Mouse (Mus musculus) MEL (cell line): ENCODE results near the gene Slc17a7.

Source experiments
- CTCF ChIP-seq, 3 experiments: IDR thresholded peaks in 2 of 3; conservative IDR thresholded peaks in 1 of 3; 2 replicates each; pipeline ENCODE4 v1.5.1; 2011 to 2012; ENCODE audit warnings: low read length in 3 of 3, low read depth in 2 of 3, mild to moderate bottlenecking in 2 of 3, improper control_type of control experiment in 1 of 3, inconsistent platforms in 1 of 3, mixed read lengths in 1 of 3, moderate library complexity in 1 of 3; ENCODE audit not compliant: control insufficient read depth in 1 of 3, insufficient read depth in 1 of 3, poor library complexity in 1 of 3, severe bottlenecking in 1 of 3
- E2F4 ChIP-seq: IDR thresholded peaks from 2 replicates; pipeline ENCODE4 v1.6.1; 2011; ENCODE audit warnings: low read depth, low read length, improper control_type of control experiment, borderline replicate concordance
- GATA1 ChIP-seq: IDR thresholded peaks from 2 replicates; pipeline ENCODE4 v1.6.1; 2011; ENCODE audit warnings: low read depth, low read length, improper control_type of control experiment
- JUND ChIP-seq: IDR thresholded peaks from 2 replicates; pipeline ENCODE4 v1.6.1; 2011; ENCODE audit warnings: low read depth, mild to moderate bottlenecking, improper control_type of control experiment, low read length
- MAFK ChIP-seq: IDR thresholded peaks from 2 replicates; pipeline ENCODE4 v1.6.1; 2011; ENCODE audit warnings: low read depth, mild to moderate bottlenecking, low read length, improper control_type of control experiment, borderline replicate concordance
- MAX ChIP-seq: IDR thresholded peaks from 2 replicates; pipeline ENCODE4 v1.6.1; 2011; ENCODE audit warnings: low read length, improper control_type of control experiment
- MYB ChIP-seq: IDR thresholded peaks from 2 replicates; pipeline ENCODE4 v1.6.1; 2011; ENCODE audit warnings: mild to moderate bottlenecking, low read depth, low read length, improper control_type of control experiment
- MYC ChIP-seq: IDR thresholded peaks from 2 replicates; pipeline ENCODE4 v1.6.1; 2011; ENCODE audit warnings: low read depth, mild to moderate bottlenecking, low read length, improper control_type of control experiment, moderate library complexity
- NRF1 ChIP-seq: IDR thresholded peaks from 2 replicates; pipeline ENCODE4 v1.6.1; 2014; ENCODE audit warnings: low read depth, mild to moderate bottlenecking, inconsistent platforms, low read length, improper control_type of control experiment, moderate library complexity; ENCODE audit not compliant: poor library complexity, insufficient read depth, severe bottlenecking
- POLR2A ChIP-seq, 2 experiments: IDR thresholded peaks; 2 replicates each; pipeline ENCODE4 v1.6.1; 2011 to 2012; ENCODE audit warnings: low read length in 2 of 2, mild to moderate bottlenecking in 2 of 2, control low read depth in 1 of 2, improper control_type of control experiment in 1 of 2, low read depth in 1 of 2, moderate library complexity in 1 of 2; ENCODE audit not compliant: control insufficient read depth in 1 of 2, insufficient read depth in 1 of 2, poor library complexity in 1 of 2
- RCOR1 ChIP-seq: IDR thresholded peaks from 2 replicates; pipeline ENCODE4 v1.6.1; 2012; ENCODE audit warnings: low read depth, mild to moderate bottlenecking, inconsistent platforms, low read length, improper control_type of control experiment
- USF2 ChIP-seq, 2 experiments: IDR thresholded peaks; 2 replicates each; pipeline ENCODE4 v1.6.1; 2011 to 2012; ENCODE audit warnings: improper control_type of control experiment in 2 of 2, low read length in 2 of 2, borderline replicate concordance in 1 of 2, inconsistent platforms in 1 of 2, low read depth in 1 of 2, mild to moderate bottlenecking in 1 of 2; ENCODE audit not compliant: insufficient read depth in 1 of 2
- ZC3H11A ChIP-seq: IDR thresholded peaks from 2 replicates; pipeline ENCODE4 v1.6.1; 2012; ENCODE audit warnings: low read depth, mild to moderate bottlenecking, inconsistent platforms, low read length, improper control_type of control experiment

DNA sequence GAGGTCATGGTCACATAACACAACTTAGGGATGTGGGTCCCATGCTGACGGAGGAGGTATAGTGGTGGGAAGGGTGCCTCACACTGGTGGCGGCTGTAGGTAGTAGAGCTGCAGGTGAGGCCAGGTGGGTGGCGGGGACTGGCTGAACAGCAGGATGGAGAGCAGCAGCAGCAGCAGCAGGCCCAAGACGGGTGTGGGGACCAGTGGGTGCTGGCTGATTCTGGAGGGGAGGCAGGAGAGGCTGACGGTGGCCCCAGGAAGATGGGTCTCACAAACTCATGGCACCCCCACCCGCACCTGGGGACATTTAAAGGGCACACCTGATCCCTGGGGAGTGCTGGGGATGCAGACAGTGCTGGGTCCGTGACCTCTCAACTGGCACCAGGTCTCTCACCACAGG lies 19.9 kb downstream of the Slc17a7 start:
- TF ChIP-seq CTCF (IDR thresholded peaks at IDR 0.05 in 2 of 3, conservative IDR thresholded peaks at IDR 0.05 in 1 of 3; ENCODE audit: control insufficient read depth in 1 of 3, insufficient read depth in 1 of 3, low read depth in 2 of 3, low read length in 3 of 3, poor library complexity in 1 of 3, severe bottlenecking in 1 of 3) = no peak
- no peak for TF ChIP-seq POLR2A (IDR thresholded peaks at IDR 0.05; ENCODE audit: control insufficient read depth in 1 of 2, insufficient read depth in 1 of 2, low read depth in 1 of 2, low read length in 2 of 2, poor library complexity in 1 of 2)
- no peak for TF ChIP-seq GATA1
- no peak for TF ChIP-seq MYB
- TF ChIP-seq E2F4 = no peak
- TF ChIP-seq MYC = no peak
- TF ChIP-seq MAFK = no peak
- TF ChIP-seq JUND = no peak
- TF ChIP-seq NRF1 = no peak
- TF ChIP-seq USF2 (IDR thresholded peaks at IDR 0.05; ENCODE audit: borderline replicate concordance in 1 of 2, insufficient read depth in 1 of 2, low read depth in 1 of 2, low read length in 2 of 2) = no peak
- TF ChIP-seq MAX = no peak
- TF ChIP-seq ZC3H11A = no peak
- TF ChIP-seq RCOR1 = no peak
